Mouse (Mus musculus) heart, embryonic 14.5 days (tissue): ENCODE measurements around the gene Fam204a. TPM values are rescaled to one million over a fixed set of nuclear protein-coding genes. Genes with fewer than 3 reads are reported as not detected.

Experiments
- ATAC-seq: fragments of 200-750 bp; cut with Nextera tagmentation; 2 replicates; pipeline ENCODE4 v1.8.0; 2017; ENCODE audit warnings: low read depth, moderate TSS enrichment; ENCODE audit not compliant: insufficient number of reproducible peaks, insufficient read depth, low FRiP score
- H3K27ac ChIP-seq, 2 experiments: fragments of 200-500 bp in 1 of 2; fragments of 300-500 bp in 1 of 2; sonication (generic) in 1 of 2; replicated peaks in 1 of 2; 2 replicates each; pipeline ENCODE4 v1.5.1; 2012 to 2014; ENCODE audit warnings: low read depth in 2 of 2, low read length in 2 of 2, control low read depth in 1 of 2, mild to moderate bottlenecking in 1 of 2, mixed read lengths in 1 of 2; ENCODE audit not compliant: control insufficient read depth in 1 of 2, insufficient read depth in 1 of 2
- H3K27me3 ChIP-seq: fragments of 300-500 bp; sonication (generic); 2 replicates; pipeline ENCODE4 v1.6.1; 2014; ENCODE audit warnings: mild to moderate bottlenecking, low read length, control low read depth; ENCODE audit not compliant: control insufficient read depth, insufficient read depth
- H3K36me3 ChIP-seq: fragments of 300-500 bp; sonication (generic); 2 replicates; pipeline ENCODE4 v1.6.1; 2014; ENCODE audit warnings: mild to moderate bottlenecking, control low read depth, low read length, mixed read lengths; ENCODE audit not compliant: control insufficient read depth, insufficient read depth
- H3K4me1 ChIP-seq, 2 experiments: fragments of 200-500 bp in 1 of 2; fragments of 300-500 bp in 1 of 2; sonication (generic) in 1 of 2; 2 replicates each; pipeline ENCODE4 v1.6.1; 2012 to 2014; ENCODE audit warnings: low read length in 2 of 2, control low read depth in 1 of 2, mixed read lengths in 1 of 2; ENCODE audit not compliant: control insufficient read depth in 2 of 2, insufficient read depth in 2 of 2
- H3K4me2 ChIP-seq: fragments of 300-500 bp; sonication (generic); 2 replicates; pipeline ENCODE4 v1.6.1; 2014; ENCODE audit warnings: mild to moderate bottlenecking, low read length
- H3K4me3 ChIP-seq, 2 experiments: fragments of 200-500 bp in 1 of 2; fragments of 300-500 bp in 1 of 2; sonication (generic) in 1 of 2; 2 replicates each; pipeline ENCODE4 v1.5.1; 2012 to 2014; ENCODE audit warnings: low read length in 2 of 2, mild to moderate bottlenecking in 2 of 2, control low read depth in 1 of 2, low read depth in 1 of 2, moderate library complexity in 1 of 2; ENCODE audit not compliant: control insufficient read depth in 1 of 2, insufficient read depth in 1 of 2
- H3K9ac ChIP-seq: fragments of 300-500 bp; sonication (generic); 2 replicates; pipeline ENCODE4 v1.6.1; 2014; ENCODE audit warnings: mild to moderate bottlenecking, low read length
- H3K9me3 ChIP-seq: fragments of 300-500 bp; sonication (generic); 2 replicates; pipeline ENCODE4 v1.6.1; 2016; ENCODE audit warnings: low read length, control low read depth; ENCODE audit not compliant: control insufficient read depth
- WGBS: fragments of 180-500 bp; shearing (Covaris S2); extraction: QIAGEN DNeasy Blood & Tissue Kit; methylation state at CpG from one replicate; pipeline ENCODE4 v1.1.7; 2014; 5-methylcytosine and 5-hydroxymethylcytosine counted together
- polyA plus RNA-seq: library from polyadenylated mRNA; unstranded; fragments of >200 nt; fragmentation: Nextera tagmentation; extraction: Ambion mirVana; gene quantifications from 2 replicates; pipeline ENCODE4 v1.2.1, GENCODE M21; 2014

The Fam204a gene
- polyA plus RNA-seq, 1 experiment from 2014 or later, result 35.9 TPM

DNA sequence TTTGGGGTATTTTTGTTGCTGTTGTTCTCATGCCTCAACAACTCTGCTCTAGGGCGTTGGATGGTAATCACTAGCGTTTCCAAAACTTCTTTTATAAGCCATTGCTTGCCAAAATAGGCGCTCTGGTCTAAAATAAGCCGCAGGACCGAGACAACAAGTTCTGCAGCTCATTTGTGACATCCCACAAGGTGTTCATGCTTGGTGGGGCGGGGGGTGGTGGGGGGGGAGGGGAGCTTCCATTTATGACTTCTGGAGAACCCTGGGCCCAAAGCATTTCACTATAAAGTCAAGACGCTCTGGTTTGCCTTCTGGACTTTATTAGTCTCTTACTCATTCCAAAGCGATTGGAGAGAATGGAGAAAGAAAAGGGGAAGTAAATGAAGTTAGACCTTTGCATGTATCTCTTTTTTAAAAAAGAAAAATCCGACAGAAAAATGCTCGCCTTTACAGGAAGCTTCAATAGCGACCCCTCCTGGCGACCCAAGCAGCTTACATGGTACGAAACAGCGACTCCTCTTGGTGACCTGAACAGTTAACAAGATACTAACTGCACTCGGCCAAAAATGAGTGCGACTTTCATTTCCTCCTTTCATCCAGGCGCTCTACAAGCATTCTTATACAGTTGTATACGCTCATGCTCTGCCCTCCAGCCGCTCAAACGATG, 65.8 kb downstream of the Fam204a start:
- Histone ChIP-seq H3K9ac (no peak overlapping the region), H3K27me3 (no peaks in the 10 kb centered on the region), H3K4me3 (no peak overlapping the region), H3K4me1 (peaks cover 0 to 4% of the 10 kb centered on the region in 2 experiments; a peak in 2 of 4 replicates), H3K9me3 (no peaks in the 10 kb centered on the region), H3K27ac (no peak overlapping the region), H3K36me3 (no peaks in the 10 kb centered on the region), H3K4me2 (peak overlapping the region; percentile 40)
- no peak for ATAC-seq
- WGBS, result 11% methylated on average over 20 of the region's 20 CpGs

DNA sequence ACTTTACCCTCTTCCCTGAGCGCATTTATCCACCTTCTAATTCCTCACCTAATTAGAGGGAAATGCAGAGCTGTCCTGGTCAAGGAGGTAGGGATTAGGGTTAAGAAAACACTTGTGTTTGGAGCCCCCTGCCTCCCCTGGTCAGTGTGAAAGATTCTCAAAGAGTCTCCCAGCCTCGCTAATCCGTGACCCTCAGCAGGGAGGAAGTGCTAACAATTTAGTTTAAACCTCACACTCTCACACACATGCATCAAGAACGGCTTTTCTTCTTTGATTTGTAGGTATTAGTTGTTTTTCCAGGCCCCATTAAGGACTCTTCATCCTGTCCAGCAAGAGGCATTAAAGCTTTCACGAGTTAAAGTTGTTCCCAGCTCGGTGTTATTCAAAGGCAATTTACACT, 66.7 kb downstream of the Fam204a start:
- Histone ChIP-seq H3K4me1 (peaks cover 0 to 4% of the 10 kb centered on the region in 2 experiments; a peak in 2 of 4 replicates), H3K9ac (no peak overlapping the region), H3K36me3 (no peaks in the 10 kb centered on the region), H3K4me3 (no peak overlapping the region), H3K9me3 (no peaks in the 10 kb centered on the region), H3K27ac (no peak overlapping the region), H3K27me3 (no peaks in the 10 kb centered on the region), H3K4me2 (no peak overlapping the region)
- no peak for ATAC-seq
- WGBS, result 42% methylated on average over 6 of the region's 6 CpGs

DNA sequence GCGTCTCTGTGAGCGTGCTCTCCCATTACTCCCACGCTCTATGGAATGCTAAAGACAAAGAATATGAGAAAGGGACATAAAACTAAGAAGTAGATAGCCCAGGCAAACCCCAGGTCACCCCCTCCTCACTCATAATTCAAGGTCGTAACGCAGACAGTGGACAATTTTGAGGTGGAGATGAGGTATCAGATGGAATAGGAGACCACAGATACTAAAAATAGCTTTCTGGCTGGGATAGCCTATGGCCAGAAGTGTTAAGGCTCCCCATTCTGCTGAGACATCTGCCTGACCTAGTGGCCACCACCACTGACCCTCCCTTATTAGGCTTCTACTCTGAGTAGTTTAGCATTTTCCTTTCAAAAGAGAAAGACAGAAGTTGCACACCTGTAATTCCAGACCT, 71.2 kb downstream of the Fam204a start:
- Histone ChIP-seq H3K4me1 (no peaks in the 10 kb centered on the region; a peak in 1 of 4 replicates), H3K4me2 (no peak overlapping the region), H3K9ac (no peak overlapping the region), H3K36me3 (no peaks in the 10 kb centered on the region), H3K27ac (no peak overlapping the region), H3K4me3 (no peak overlapping the region), H3K27me3 (no peaks in the 10 kb centered on the region), H3K9me3 (no peaks in the 10 kb centered on the region)
- no peak for ATAC-seq
- 88% methylated on average over 5 of the region's 5 CpGs for WGBS

DNA sequence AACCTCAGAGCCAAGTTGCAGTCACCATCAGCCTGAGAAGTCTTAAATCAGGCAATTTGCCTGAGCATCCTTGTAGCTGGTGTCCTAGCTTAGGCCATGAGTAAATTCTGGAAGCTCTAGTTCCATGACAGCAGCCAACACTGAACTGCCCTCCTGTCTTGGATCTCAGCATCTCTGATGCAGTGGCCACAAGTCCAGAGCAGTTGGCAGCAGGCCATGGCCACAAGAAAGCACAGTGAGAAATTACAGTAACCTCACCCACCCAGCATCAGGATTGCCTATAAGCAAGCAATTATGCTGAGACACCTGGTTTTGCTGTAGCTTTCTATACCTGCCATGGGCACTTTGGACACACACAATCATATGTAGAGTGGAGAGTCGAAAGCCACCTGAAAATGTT, 73.4 kb downstream of the Fam204a start:
- 84% methylated on average over 1 of the region's 1 CpGs for WGBS
- H3K27ac ChIP-seq, result no peak overlapping the region
- ATAC-seq, result no peak
- H3K4me1 ChIP-seq, result no peaks in the 10 kb centered on the region
- H3K36me3 ChIP-seq, result no peaks in the 10 kb centered on the region
- H3K4me2 ChIP-seq, result no peak overlapping the region
- peaks cover 15% of the 10 kb centered on the region for H3K27me3 ChIP-seq
- H3K9me3 ChIP-seq, result no peaks in the 10 kb centered on the region
- no peak overlapping the region for H3K4me3 ChIP-seq
- no peak overlapping the region for H3K9ac ChIP-seq

DNA sequence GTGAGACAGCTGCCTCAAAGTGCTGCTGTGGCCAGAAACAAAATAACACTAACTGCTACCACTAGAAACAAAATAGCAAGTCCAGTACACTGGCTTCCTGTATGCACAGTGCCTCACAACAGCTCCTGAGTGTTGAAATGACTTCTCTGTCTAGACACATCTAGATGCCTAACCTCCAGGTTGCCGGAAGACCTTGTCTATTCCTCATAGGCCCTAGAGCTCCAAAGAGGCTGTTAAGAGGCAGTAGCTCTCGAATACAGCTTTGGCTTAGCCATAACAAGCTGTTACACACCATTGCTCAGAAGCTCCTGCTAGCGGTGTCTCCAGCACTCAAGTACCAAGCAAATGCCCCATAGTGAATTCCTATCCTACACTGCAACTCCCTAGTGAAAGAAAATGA, 76.4 kb downstream of the Fam204a start:
- Histone ChIP-seq H3K36me3 (no peaks in the 10 kb centered on the region), H3K4me2 (no peak overlapping the region), H3K27me3 (peaks cover 42% of the 10 kb centered on the region), H3K4me1 (no peaks in the 10 kb centered on the region), H3K27ac (no peak overlapping the region), H3K9me3 (no peaks in the 10 kb centered on the region), H3K9ac (no peak overlapping the region), H3K4me3 (no peak overlapping the region)
- no peak for ATAC-seq
- 69% methylated on average over 3 of the region's 3 CpGs for WGBS

DNA sequence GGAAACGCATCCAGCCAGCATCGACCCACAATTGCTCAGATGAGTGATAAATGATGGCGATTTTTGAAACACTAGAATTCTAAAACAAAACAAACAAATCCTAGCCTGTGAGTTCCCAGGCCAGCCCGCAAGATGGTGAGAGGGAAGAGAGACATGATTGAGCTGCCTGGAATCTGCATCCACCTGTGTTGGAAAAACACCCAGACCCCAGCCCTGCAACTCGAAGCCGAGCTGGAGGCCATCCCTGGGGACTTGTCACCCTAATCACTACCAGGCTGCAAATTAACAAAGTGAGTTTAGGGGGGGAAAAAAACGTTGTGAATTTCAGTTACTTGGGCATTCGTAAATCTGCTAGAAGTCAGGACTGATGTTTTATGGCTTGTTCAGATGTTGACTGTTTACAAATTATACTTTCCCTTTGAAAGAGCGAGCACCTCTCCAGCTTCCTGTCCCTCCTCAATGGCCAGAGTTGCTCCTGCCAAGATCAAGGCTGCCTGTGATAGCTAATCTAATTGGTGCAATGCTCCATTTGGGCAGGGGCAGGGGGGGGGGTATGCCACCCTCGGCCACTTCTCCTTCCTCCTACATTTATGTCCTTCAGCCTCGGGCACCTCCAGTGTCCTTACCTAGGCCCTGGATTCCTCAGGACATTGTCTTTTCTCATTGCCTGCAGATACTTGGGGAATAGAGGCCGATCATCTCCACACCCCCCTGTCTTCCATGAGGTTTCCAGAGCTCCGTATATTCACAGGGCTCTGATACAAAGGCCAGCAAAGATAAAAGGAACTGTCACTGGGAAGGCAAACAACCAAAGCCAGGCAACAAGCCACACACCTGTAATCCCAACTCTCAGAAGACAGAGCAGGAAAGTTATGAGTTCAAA, 77.2 kb downstream of the Fam204a start:
- no peak overlapping the region for H3K27ac ChIP-seq
- H3K4me2 ChIP-seq, result no peak overlapping the region
- H3K9ac ChIP-seq, result no peak overlapping the region
- no peak for ATAC-seq
- H3K27me3 ChIP-seq, result peaks cover 48% of the 10 kb centered on the region
- H3K36me3 ChIP-seq, result no peaks in the 10 kb centered on the region
- H3K4me3 ChIP-seq, result no peak overlapping the region
- no peaks in the 10 kb centered on the region for H3K4me1 ChIP-seq
- 27% methylated on average over 13 of the region's 13 CpGs for WGBS
- H3K9me3 ChIP-seq, result no peaks in the 10 kb centered on the region
